Mouse (Mus musculus) left cerebral cortex, adult 8-10 months (tissue): ENCODE data around the gene Mrps36. TPM values are rescaled to one million over a fixed set of nuclear protein-coding genes. Genes with fewer than 3 reads are reported as not detected.
A peak's percentile ranks its signal among the peaks of the same experiment; 100 is the strongest.
"Not testable (repeated sequence)": the region's sequence is repeated elsewhere in the genome, so short reads cannot be mapped to it uniquely, and the experiment has no call there.

Source experiments
- DNase-seq, 2 experiments: peaks; one replicate each; pipeline ENCODE4 v3.0.0; 2022; ENCODE audit warnings: low spot score in 2 of 2
- total RNA-seq, 4 experiments: library from RNA; stranded (reverse); gene quantifications; 2 replicates each; pipeline ENCODE4 v1.2.4; 2022

Mrps36 gene
- 10 to 100 TPM; 46.2 to 56.1 (median 54.7) TPM for total RNA-seq

DNA sequence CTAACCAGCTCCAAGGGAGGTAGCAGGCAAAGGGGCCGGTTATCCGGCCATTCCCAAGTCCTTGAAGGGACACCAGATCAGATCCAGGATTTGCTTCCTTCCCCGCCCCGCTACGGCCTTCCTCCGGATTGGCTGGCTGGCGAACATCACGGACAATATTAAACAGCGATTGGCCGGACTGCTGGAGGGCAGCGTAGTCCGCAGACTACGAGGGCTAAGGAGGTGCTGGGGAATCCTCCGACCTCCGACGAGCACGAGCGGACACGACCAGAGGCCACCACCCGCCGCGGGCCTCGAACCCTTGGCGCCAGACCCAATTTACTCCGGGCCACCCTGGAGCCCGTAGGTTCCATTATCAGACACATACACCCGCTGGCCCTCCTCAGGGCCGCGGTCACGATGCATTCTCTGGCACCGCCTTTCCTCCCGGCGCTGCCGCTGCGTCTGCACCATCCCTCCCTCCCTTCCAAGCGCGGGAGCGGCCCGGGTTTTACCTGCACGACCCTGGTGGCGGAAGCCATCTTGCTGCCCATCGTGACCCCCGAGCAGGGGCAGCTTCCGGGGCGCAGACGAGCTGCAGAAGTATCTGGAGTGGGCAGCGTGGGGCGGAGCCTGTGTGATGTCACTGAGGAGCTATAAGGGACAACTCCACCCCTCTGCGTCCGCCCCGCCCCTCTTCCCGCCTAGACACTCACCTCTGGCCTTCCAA lies at the start of gene Mrps36:
Gene Mrps36 (minus strand): TSS at position 624 of the 709 bp plus-strand sequence.
- peak; percentile 83 to 95 for DNase-seq

DNA sequence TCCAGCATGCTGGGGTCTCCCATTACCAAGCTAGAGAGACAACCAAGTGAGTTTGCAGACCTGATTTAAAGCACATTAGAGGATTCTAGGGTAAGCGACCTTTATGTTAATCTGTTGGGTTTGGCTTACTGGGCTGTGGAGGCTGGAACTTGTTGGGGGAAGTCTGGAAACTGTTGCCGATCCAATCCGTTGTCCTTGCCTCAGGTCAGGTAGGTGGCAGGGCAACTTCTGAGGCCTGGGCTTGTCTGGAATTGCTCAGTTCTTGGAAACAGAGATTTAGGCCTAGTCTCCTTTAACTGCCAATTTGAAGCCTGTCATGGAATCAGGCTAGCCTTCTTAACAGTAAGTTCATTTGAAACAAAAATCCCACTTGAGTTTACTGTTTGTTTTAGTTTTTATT lies 44.6 kb upstream of the Mrps36 start:
- no peak for DNase-seq

GRCm38 (mm10) chr13:100788057-100788456 lies 43.6 kb upstream of the Mrps36 start:
- not testable (repeated sequence) for DNase-seq

DNA sequence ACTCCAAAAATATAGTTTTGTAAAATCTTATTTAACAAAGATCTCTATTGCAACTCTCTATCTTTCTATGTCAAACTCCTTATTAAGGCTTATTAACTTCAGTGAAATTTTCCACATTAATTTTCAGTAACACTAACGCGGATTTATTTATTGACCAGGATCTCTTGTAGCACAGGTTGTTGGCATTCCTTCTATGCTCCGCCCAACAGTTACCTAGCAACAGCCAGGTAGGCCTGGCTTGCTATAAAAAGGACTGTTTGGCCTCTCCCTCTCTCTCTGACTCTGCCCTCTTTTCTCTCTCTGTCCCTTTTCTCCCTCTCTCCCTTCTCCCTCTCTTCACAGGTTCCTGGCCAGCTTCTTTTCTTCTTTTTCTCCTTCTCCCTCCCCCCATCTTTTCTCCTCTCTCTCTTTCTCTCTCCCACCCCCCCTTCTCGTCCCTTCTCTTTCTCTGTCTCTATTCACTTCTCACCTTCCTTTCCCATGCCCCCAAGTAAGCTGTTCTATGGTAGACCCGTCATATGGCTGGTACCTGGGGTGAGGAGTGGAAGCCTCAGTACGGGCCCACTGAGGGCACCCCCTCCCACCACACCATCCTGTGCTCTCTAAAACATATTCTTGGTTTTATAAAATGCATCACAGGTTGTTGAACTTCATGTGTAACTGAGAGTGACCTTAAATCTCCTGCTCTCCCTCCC lies 43.0 kb upstream of the Mrps36 start:
- DNase-seq: no peak

- DNase-seq: peak; percentile 67 to 80
Measured at GRCm38 (mm10) chr13:100786414-100786867, 42.0 kb upstream of the Mrps36 start, which contains the start of gene Ccnb1. Gene Ccnb1, minus strand, starts transcription at chr13:100786570.

GRCm38 (mm10) chr13:100785806-100786413 lies 41.5 kb upstream of the Mrps36 start:
- no peak for DNase-seq

DNA sequence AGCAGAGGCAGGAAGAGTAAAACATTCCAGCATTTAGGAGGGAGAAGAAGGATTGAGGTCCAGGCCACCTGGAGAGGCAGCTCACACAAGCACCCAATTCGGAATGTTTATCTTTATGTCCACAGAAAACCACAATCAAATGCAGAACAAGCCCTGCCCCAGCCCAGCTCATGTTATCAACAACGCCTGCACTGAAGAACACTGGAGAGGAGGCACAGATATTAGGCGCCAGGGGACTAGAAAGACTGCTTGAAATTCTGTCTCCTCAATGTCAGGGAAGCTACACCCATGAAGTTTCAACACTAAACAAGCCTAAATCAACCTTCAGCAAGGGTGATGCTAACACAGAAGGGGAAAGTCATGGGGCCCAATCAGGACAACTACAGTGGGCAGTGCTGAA lies 33.0 kb upstream of the Mrps36 start:
- DNase-seq: no peak

DNA sequence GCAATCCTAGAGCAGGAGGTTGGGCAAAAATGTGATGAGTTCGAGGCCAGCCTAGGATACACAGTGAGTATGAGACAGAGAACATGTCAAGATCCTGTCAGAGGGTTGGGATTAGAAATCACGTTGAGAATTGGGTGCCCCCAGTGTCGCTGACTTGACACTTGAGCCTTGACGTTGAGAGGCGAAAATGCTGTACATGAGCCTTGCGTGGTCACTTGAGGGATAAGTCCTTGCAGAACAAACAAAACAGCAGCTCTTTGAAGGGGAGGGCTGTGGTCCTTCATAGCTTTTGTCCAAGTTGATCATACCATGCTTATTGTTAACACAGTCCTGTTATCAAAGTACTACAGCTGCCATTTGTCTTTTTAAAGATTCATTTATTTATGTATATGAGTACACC lies 32.3 kb upstream of the Mrps36 start:
- no peak for DNase-seq

DNA sequence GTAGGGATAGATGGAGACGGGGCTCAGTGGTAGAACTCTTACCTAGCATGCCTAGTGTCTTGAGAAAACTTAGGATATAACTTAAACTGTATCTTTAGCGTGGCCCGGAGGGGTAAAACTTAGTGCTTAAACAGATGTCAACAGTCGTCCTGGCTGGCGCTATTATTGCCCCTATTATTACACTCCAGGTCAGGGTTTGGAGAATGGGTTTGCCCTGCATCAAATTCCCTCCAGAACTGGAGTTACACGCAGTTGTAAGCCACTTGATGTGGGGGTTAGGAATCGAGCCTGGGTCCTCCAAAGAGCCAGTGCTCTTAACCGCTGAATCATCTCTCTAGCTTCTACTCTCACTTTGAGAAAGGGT lies 31.6 kb upstream of the Mrps36 start:
- no peak for DNase-seq

- peak; percentile 45 to 76 for DNase-seq
Measured at GRCm38 (mm10) chr13:100775252-100776055, 31.0 kb upstream of the Mrps36 start, which contains the start of gene Cenph. Gene Cenph, minus strand, starts transcription at chr13:100775899.

DNA sequence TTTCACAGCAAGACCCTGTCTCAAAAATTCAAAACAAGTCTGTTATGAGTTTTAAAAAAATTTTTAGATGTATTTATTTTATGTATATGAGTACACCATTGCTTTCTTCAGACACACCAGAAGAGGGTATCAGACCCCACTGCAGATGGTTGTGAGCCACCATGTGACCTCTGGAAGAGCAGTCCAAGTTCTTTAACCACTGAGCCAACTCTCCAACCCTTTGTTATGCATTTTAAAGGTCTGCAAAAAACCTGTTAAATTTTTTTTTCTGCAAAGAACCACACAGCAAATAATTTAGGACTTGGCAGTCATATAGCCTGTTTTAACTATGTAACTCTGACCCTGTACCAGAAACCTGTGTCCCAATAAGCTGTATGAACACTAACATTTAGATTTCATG lies 30.2 kb upstream of the Mrps36 start:
- no peak for DNase-seq

- DNase-seq: no peak
Measured at GRCm38 (mm10) chr13:100755329-100755728, 10.9 kb upstream of the Mrps36 start.

DNA sequence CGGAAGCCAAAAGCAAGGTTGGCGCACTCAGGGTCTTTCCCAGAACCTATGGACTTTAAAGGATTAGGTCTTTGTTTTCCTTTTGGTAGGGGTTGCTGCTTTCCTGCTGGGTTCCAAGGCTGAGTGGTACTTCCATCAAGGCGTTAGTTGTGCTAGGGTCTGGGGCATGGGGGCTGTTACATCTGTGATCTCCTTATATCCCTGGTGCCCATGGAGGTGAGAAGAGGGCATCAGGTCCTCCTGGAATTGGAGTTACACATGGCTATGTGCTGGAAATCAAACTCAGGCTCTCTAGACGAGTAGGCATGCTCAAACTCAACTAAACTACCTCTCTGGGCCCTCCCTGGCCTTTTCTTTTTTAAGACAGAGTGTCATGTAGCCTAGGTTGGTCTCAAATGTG lies 9.7 kb upstream of the Mrps36 start:
- DNase-seq: no peak

- DNase-seq: no peak
Measured at GRCm38 (mm10) chr13:100753011-100753410, 8.6 kb upstream of the Mrps36 start.

DNA sequence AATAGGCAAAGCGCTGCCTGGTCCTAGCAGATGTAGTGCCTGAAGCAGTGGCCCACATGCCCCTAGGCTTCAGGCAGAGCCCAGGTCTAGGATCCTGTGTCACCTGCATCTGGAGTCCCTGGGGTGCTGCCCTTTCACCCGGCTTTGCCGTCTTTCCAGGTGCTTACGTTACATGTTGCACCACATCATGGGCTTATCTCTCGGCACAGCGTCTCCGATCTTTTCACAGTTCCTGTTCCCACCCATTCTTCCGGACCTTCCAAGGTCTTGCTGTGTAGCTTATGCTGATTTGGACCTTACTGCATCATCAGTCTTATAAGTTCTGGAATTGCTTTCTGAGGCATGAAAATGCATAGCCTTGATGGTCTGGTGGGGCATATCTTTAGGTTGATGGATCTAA lies 8.1 kb upstream of the Mrps36 start:
- no peak for DNase-seq

DNA sequence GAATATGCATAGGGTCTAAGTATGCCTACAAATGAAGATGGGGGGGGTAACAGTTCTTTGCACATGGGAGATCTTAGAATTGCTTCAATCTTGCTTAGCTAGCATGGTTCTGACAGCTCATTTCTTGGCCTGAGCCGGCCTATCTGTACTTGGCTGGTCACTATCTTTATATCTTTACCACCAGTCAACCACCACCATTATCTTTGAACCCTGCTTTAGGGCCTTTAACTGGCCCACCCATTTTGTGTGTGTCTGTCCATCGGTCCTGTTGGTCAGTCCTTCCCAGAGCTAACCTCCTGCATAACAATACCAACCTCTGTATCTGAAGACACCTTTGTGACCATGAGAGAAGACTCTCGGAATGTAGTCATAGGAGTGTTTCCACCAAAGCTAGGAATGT lies 6.9 kb upstream of the Mrps36 start:
- DNase-seq: no peak

GRCm38 (mm10) chr13:100750799-100751198 lies 6.3 kb upstream of the Mrps36 start:
- DNase-seq: no peak

- no peak for DNase-seq
Measured at GRCm38 (mm10) chr13:100748638-100749037, 4.2 kb upstream of the Mrps36 start.

GRCm38 (mm10) chr13:100746090-100746489 lies 1.6 kb upstream of the Mrps36 start:
- DNase-seq: peak in 1 of 2 experiments; percentile 78

GRCm38 (mm10) chr13:100743346-100744035 lies 968 bp downstream of the Mrps36 start:
- DNase-seq: no peak

DNA sequence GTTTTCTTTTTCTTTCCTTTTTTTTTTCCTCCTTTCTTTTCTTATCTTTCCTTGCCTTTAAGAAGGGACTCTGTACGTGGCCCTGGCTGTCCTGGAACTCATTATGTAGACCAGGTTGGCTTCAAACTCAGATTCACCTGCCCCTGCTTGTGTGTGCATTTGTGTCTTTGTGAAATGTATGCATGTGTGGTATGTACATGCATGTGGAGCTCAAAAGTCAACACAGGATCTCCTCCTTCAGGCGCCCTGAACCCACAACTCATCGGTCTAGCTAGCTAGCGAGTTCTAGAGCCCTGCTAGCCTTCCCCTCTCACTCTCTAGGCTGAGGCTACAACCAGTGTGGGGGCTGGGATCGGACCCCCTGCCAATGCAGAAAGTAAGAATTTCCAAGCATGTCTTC lies 1.6 kb downstream of the Mrps36 start:
- no peak for DNase-seq
